Mouse (Mus musculus) cortical plate, adult 2 months (tissue): Measurements from ENCODE around the gene Olfr616.

ENCODE experiments used
- CTCF ChIP-seq: fragments of 200-500 bp; IDR thresholded peaks from 2 replicates; pipeline ENCODE4 v1.5.1; 2011; ENCODE audit warnings: mild to moderate bottlenecking, control low read depth, low read length; ENCODE audit not compliant: insufficient read depth; ENCODE audit errors: extremely low read depth
- POLR2A ChIP-seq: fragments of 200-500 bp; IDR thresholded peaks from 2 replicates; pipeline ENCODE4 v1.6.1; 2011; ENCODE audit warnings: mild to moderate bottlenecking, low read length, control low read depth; ENCODE audit not compliant: insufficient read depth; ENCODE audit errors: extremely low read depth

DNA sequence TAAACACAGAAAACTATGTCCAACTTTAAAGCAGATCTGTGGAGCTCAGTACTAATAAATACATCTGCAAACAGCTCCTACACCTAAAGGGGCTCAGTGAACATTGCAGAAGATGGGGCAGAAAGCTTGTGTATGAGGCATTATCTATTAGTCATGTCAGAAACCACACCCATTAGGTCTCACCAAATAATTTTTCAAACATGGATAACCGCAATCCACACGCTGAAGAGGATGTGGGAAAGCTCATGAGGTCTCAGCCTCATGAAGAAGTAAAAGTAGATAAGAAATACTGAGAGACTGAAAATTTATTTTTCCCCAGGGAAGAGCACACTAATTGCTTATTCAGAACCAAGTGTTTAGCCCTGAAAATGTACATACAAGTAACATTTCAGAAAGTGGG, 38.5 kb upstream of the Olfr616 start:
- TF ChIP-seq POLR2A (no peak), CTCF (no peak)
